Mouse (Mus musculus) embryo, embryonic 10 days (tissue): ENCODE measurements around the gene Pvr.
"Not testable (repeated sequence)": the region's sequence is repeated elsewhere in the genome, so short reads cannot be mapped to it uniquely, and the experiment has no call there.

Source experiments
- DNase-seq: peaks from one replicate; pipeline ENCODE4 v3.0.0-alpha.2; 2015; ENCODE audit warnings: low spot score

Pvr gene

GRCm38 (mm10) chr7:19932877-19933809 lies 12.2 kb upstream of the Pvr start:
- DNase-seq = peak; percentile 53

GRCm38 (mm10) chr7:19932133-19932876 lies 11.3 kb upstream of the Pvr start:
- no peak for DNase-seq

- not testable (repeated sequence) for DNase-seq
Measured at GRCm38 (mm10) chr7:19930481-19930880, 9.5 kb upstream of the Pvr start.

GRCm38 (mm10) chr7:19928486-19928885 lies 7.5 kb upstream of the Pvr start:
- DNase-seq = no peak

- DNase-seq = no peak
Measured at GRCm38 (mm10) chr7:19926849-19927480, 6.0 kb upstream of the Pvr start.

- DNase-seq = no peak
Measured at GRCm38 (mm10) chr7:19925376-19925775, 4.4 kb upstream of the Pvr start.

GRCm38 (mm10) chr7:19923797-19924196 lies 2.8 kb upstream of the Pvr start:
- peak; percentile 34 for DNase-seq

- DNase-seq = no peak
Measured at GRCm38 (mm10) chr7:19923354-19923753, 2.4 kb upstream of the Pvr start.

- DNase-seq = no peak
Measured at GRCm38 (mm10) chr7:19920166-19920505, 824 bp downstream of the Pvr start.

GRCm38 (mm10) chr7:19914558-19914957 lies 6.4 kb downstream of the Pvr start:
- no peak for DNase-seq

GRCm38 (mm10) chr7:19911695-19912524 lies 9.1 kb downstream of the Pvr start:
- DNase-seq = no peak

GRCm38 (mm10) chr7:19911292-19911658 lies 9.7 kb downstream of the Pvr start:
- no peak for DNase-seq

GRCm38 (mm10) chr7:19910421-19911291 lies 10.3 kb downstream of the Pvr start:
- DNase-seq = peak; percentile 87

GRCm38 (mm10) chr7:19889881-19890280 lies 31.1 kb downstream of the Pvr start:
- DNase-seq = no peak

- DNase-seq = no peak
Measured at GRCm38 (mm10) chr7:19887849-19888248, 33.1 kb downstream of the Pvr start, which contains the start of gene Ceacam19. Ceacam19 (minus strand) TSS chr7:19887965.

GRCm38 (mm10) chr7:19880754-19881153 lies 40.2 kb downstream of the Pvr start:
- DNase-seq = no peak

- DNase-seq = peak; percentile 10
Measured at GRCm38 (mm10) chr7:19876781-19877425, 44.1 kb downstream of the Pvr start.

- DNase-seq = peak; percentile 60
Measured at GRCm38 (mm10) chr7:19875948-19876682, 44.8 kb downstream of the Pvr start.

GRCm38 (mm10) chr7:19871943-19872601 lies 48.9 kb downstream of the Pvr start:
- peak; percentile 42 for DNase-seq
